Mouse (Mus musculus): ENCODE results near the gene Ehmt1.

DNA sequence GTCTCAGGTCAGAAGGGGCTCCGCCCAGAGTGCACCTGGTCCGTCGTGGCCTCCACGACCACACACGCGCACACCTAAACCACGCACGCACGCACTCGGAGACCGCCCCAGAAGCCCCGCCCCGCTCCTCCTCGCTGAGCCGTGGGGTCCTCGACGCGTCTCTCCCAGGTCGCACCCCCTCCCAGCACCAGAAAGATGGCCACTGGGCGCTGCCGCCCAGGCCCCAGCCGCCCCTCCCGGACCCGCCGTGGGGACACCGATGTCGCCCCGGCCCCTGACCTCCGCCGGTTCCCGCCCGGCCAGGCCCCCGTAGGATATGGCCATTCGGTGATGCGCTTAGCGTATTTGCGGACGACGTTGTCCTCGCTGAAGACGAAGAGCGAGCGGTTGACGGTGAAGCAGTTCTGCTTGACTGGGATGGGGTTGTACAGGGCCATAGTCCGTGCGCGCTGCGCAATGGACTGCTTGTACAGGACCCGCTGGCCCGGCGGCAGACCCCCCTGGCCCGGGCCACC, 156.9 kb downstream of the Ehmt1 start:
- TF ChIP-seq CEBPB (IDR thresholded peaks at IDR 0.05; ENCODE audit: insufficient read depth, poor library complexity, severe bottlenecking) = no peak
- TF ChIP-seq E2F4 (IDR thresholded peaks at IDR 0.05; ENCODE audit: insufficient read depth) = no peak
- no peak for TF ChIP-seq USF1 (IDR thresholded peaks at IDR 0.05; ENCODE audit: low read depth)
- no peak for TF ChIP-seq POLR2A (IDR thresholded peaks at IDR 0.05; ENCODE audit: insufficient read length, low read depth)
- no peak for TF ChIP-seq MYOG (IDR thresholded peaks at IDR 0.05; ENCODE audit: control insufficient read depth in 1 of 3, insufficient read depth in 1 of 3, insufficient read length in 2 of 3, low read depth in 2 of 3)
- TF ChIP-seq MAX (IDR thresholded peaks at IDR 0.05; ENCODE audit: low read depth) = no peak
- no peak for TF ChIP-seq TCF12 (IDR thresholded peaks at IDR 0.05; ENCODE audit: insufficient read depth, poor library complexity, severe bottlenecking)
- no peak for TF ChIP-seq REST (IDR thresholded peaks at IDR 0.05; ENCODE audit: insufficient read depth, insufficient read length)
- TF ChIP-seq MYOD1 (IDR thresholded peaks at IDR 0.05; ENCODE audit: control insufficient read depth in 1 of 3, insufficient read length in 2 of 3, low read depth in 2 of 3) = no peak
- no peak for TF ChIP-seq POLR2AphosphoS2 (IDR thresholded peaks at IDR 0.05; ENCODE audit: insufficient read length, low read depth)
- TF ChIP-seq SRF (IDR thresholded peaks at IDR 0.05; ENCODE audit: control insufficient read depth, insufficient read length, low read depth) = no peak
- TF ChIP-seq TCF3 (IDR thresholded peaks at IDR 0.05; ENCODE audit: insufficient read length, low read depth) = no peak

All from myocyte (in vitro differentiated cells).